9 mouse cellular contexts compared by ENCODE assay signal in the genomic region with DNA sequence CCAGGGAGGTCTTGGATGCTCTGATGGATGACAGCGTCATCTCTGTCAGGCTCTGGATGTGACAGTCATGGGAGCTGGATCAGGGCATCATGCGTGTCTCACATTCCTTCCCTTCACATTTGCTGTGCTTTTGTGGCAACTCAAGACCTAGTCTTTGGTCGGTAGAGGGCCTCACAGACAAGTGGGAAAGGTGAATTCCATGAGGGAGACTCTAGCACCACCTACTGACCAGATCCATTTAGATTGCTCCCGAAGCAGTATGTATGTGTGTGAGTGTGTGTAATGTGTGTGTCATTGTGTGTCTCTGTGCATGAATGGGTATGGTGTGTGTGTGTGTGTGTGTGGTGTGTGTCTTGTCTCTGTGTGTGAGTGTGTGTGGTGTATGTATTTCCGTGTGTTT. TPM values are rescaled to one million over a fixed set of nuclear protein-coding genes. Genes with fewer than 3 reads are reported as not detected.
DNase-seq lines count a peak whose midpoint lies in the region; ATAC-seq and TF ChIP-seq lines count a peak whose summit lies in the region.
"Had no signal": no experiment of that assay in that cellular context is flagged by ENCODE, and none has a peak within 500 bp of the region (broad histone marks: within the 10 kb centered on the region; RNA-seq: fewer than 3 reads in every experiment).

No protein-coding gene starts in this region.

- H3K27me3 ChIP-seq in hindbrain, embryonic 11.5 days (ENCODE audit: control insufficient read depth, insufficient read depth, low read length) = no peaks in the 10 kb centered on the region

- no peak overlapping the region for H3K27ac ChIP-seq in gastrocnemius, adult 2 months
- no peak overlapping the region for H3K27ac ChIP-seq in hindbrain, embryonic 11.5 days (ENCODE audit: low read depth, low read length)
- H3K27ac ChIP-seq in layer of hippocampus, adult 2 months = no peak overlapping the region
- H3K27ac ChIP-seq: macrophage had no signal

- no peaks in the 10 kb centered on the region for H3K4me1 ChIP-seq in hindbrain, embryonic 11.5 days (replicated peaks; ENCODE audit: control insufficient read depth, insufficient read depth, low read length)

- intact Hi-C loops in gastrocnemius, adult 2 months (cut with DNase I) = loop anchor here (1.0 kb wide), 1 partner anchor 98 kb away; no protein-coding TSS in a partner anchor

- DNase-seq in gastrocnemius, adult 2 months = no peak
- no peak for DNase-seq in gastrocnemius, postnatal 25 days
- DNase-seq in Muller cell, postnatal 12 days (ENCODE audit: inconsistent ontology term) = peak; percentile 85
- peak; percentile 81 for DNase-seq in embryo, embryonic 10.5 days (ENCODE audit: low spot score)
- peak; percentile 73 for DNase-seq in hindbrain, embryonic 11.5 days (ENCODE audit: low spot score)
- peak; percentile 74 to 81 for DNase-seq in layer of hippocampus, adult 2 months (ENCODE audit: low spot score in 2 of 2)
- DNase-seq in urinary bladder, adult 2 months (ENCODE audit: low spot score) = no peak

- no peak overlapping the region for H3K4me3 ChIP-seq in gastrocnemius, adult 2 months
- no peak overlapping the region for H3K4me3 ChIP-seq in hindbrain, embryonic 11.5 days (ENCODE audit: low read depth, low read length)
- no peak overlapping the region for H3K4me3 ChIP-seq in layer of hippocampus, adult 2 months

- H3K9ac ChIP-seq in hindbrain, embryonic 11.5 days (ENCODE audit: low read depth, low read length) = no peak overlapping the region

- peak; percentile 86 for TF ChIP-seq CTCF in gastrocnemius, adult 2 months (IDR thresholded peaks at IDR 0.05)
- peak; percentile 89 for TF ChIP-seq CTCF in layer of hippocampus, adult 2 months (conservative IDR thresholded peaks at IDR 0.05)

- ATAC-seq in hindbrain, embryonic 11.5 days (ENCODE audit: low FRiP score) = no peak; the same call in 1 of the 2 replicates
- peak; percentile 74 for ATAC-seq in megakaryocyte progenitor cell, adult 5-6 weeks (replicated peaks; ENCODE audit: poor library complexity)

- H3K9me3 ChIP-seq in hindbrain, embryonic 11.5 days (ENCODE audit: control insufficient read depth, low read length) = no peaks in the 10 kb centered on the region

- 58% methylated on average over 5 of the region's 5 CpGs for WGBS in hindbrain, embryonic 11.5 days

- H3K4me2 ChIP-seq in hindbrain, embryonic 11.5 days (replicated peaks; ENCODE audit: low read depth, low read length) = no peak overlapping the region

- 0 out of 2 replicates have a peak, but pooled peaks cover 3% of the 10 kb centered on the region for H3K36me3 ChIP-seq in hindbrain, embryonic 11.5 days (ENCODE audit: control insufficient read depth, insufficient read depth, low read length)

RNA-seq across cellular contexts. Expression of a gene that starts 43.5 kb away (rescaled TPM):
- 10 to 100 TPM in 1 of 2 experiments, 1 to 10 TPM in 1; 6.5 to 20.9 TPM for total RNA-seq in gastrocnemius, adult 2 months (2021)
- 1 to 10 TPM; 8.5 to 9.0 TPM for total RNA-seq in gastrocnemius, postnatal 25 days (2021)
- polyA plus RNA-seq in hindbrain, embryonic 11.5 days (2014; fragmentation: Nextera tagmentation; extraction: Ambion mirVana) = 119 and 121 TPM in 2 replicates
- 10 to 100 TPM; 13.4 to 13.8 TPM for total RNA-seq in layer of hippocampus, adult 2 months (2021)
- 0.42 and 0.47 TPM in 2 replicates for total RNA-seq in megakaryocyte progenitor cell, adult 5-6 weeks (2015)
- 0.24 and 0.37 TPM in 2 replicates for total RNA-seq in megakaryocyte progenitor cell, adult 5-6 weeks (2017)
- polyA plus RNA-seq in urinary bladder, adult 2 months (2012; rRNA removed) = 489 and 829 TPM in 2 replicates
- polyA plus RNA-seq: macrophage had no signal

Comparison
In these comparisons a context has a peak if more than half of its experiments do, and no peak if none do; other contexts are left out.
1. DNase-seq: peak in Muller cell, postnatal 12 days (single experiment), embryo, embryonic 10.5 days (single experiment), hindbrain, embryonic 11.5 days (single experiment) and layer of hippocampus, adult 2 months (2 of 2); none in gastrocnemius, adult 2 months (single experiment), gastrocnemius, postnatal 25 days (single experiment) and urinary bladder, adult 2 months (single experiment).
2. RNA of a gene that starts 43.5 kb away (total RNA-seq): 6.5 to 20.9 TPM in gastrocnemius, adult 2 months, 13.4 to 13.8 TPM in layer of hippocampus, adult 2 months and 8.5 to 9.0 TPM in gastrocnemius, postnatal 25 days; 0.24 to 0.47 TPM in megakaryocyte progenitor cell, adult 5-6 weeks; every median in the first group is over 4 times any median in the second.